Mouse (Mus musculus): Measurements from ENCODE around the gene Col11a1.
A peak's percentile ranks its signal among the peaks of the same experiment; 100 is the strongest.

Gene Col11a1

GRCm38 (mm10) chr3:114029971-114030635 lies at the start of gene Col11a1:
Col11a1 (plus strand) TSS chr3:114030540.
- DNase-seq (ENCODE audit: low read depth, low spot score): peak; percentile 72

GRCm38 (mm10) chr3:113990936-113991335 lies 39.4 kb upstream of the Col11a1 start:
- no peak for DNase-seq (ENCODE audit: low read depth, low spot score)

- peak; percentile 24 for DNase-seq (ENCODE audit: low read depth, low spot score)
These were observed 546 bp downstream of the Col11a1 start for GRCm38 (mm10) chr3:114030886-114031285.

GRCm38 (mm10) chr3:114031351-114032213 lies 1.2 kb downstream of the Col11a1 start:
- peak; percentile 53 for DNase-seq (ENCODE audit: low read depth, low spot score)

DNA sequence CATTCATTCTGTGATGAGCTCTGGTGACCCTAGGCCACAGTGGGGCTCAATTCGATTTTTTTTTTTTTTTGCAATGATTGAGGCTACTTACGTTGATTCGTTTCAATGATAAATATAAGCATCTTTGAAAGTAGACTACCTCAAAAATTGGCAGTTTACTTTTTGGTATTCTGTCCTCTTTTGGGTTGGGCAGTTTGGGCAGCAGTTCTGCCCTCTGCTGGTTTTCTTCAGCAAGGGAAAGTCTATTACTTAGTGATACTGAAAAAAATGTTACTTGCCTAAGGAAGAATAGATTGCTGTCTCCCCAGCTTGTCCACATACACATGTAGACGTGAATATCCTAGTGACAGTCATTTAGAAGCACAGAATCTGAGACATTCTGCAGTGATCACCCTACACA lies 2.0 kb downstream of the Col11a1 start:
- DNase-seq (ENCODE audit: low read depth, low spot score): peak; percentile 60

DNA sequence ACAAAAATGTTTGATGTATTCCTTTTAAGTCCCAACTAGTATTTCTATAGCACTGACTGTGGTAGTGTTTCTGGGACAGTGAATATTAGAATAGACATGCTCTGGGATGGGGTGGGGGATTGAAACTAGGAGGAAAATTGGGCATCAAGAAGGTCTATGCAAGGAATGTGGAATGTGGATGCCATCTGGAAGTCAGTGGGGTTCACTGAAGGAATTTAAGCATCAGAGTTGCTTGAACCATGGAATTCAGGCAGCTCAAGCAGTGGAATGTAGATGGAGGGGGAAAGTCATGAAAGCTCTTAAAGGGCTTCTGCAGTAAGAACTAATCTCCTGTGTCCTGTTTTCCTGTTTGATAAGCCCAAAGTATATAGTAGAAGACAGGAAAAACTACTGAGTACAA lies 22.1 kb downstream of the Col11a1 start:
- DNase-seq (ENCODE audit: low read depth, low spot score): no peak

DNA sequence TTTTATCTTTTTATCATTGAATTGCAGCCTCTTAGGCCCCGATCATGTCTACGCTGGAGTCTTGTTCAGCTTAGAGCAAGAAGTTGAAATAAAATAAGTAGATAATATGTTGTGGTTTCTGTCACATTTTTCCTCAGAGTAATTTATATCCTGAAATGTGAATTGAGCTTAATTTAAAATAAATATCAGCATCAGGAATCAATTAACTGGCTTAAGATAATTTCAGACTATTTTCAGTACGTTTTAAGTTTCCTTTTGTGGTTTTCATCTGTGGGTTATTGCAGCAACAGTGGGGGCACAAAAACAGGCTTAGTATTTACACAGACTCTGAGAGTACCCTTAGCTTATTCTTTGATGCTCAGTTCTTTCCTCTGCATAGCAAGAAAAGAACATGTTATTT lies 23.2 kb downstream of the Col11a1 start:
- no peak for DNase-seq (ENCODE audit: low read depth, low spot score)

- DNase-seq (ENCODE audit: low read depth, low spot score): peak; percentile 6
These were observed 34.8 kb downstream of the Col11a1 start for GRCm38 (mm10) chr3:114065123-114065522.

DNA sequence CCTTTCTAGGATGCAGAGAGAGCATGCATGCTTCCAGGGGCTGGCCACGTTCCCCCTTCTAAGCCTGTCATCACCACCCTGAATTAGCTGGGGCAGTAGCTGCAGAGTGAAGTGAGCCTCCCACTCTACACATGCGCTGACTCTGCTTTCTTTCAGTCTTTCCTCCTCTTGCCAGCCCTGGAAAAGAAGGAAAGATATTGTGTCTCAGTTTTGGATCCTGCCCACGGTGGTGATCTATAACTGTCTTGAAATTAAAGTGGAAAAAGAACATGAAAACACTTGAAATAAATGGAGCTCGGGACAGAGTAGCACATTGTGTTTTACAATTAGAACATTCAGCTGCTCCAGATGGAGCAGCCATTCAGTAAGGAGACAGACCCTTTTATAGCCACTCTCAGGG lies 35.2 kb downstream of the Col11a1 start:
- DNase-seq (ENCODE audit: low read depth, low spot score): peak; percentile 80

DNA sequence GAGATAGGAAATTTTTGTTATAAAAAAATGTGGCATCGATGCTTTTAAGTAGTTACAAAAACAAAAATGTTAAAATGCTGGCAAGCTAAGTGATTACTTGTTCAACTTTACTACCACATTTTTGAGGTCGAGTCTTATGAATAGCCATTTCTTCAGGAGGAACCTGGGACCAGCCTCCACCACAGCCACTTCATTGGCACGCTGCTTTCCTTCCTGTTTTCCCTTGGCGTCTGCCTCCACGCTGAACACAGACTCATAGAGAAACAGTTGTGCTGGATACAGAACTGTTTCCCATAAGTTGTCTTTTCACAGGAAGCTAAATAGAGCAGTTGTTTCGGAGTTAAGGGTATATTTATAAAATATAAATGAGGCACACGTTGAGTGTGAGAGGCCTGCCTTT lies 69.0 kb downstream of the Col11a1 start:
- peak; percentile 3 for DNase-seq (ENCODE audit: low read depth, low spot score)

- DNase-seq (ENCODE audit: low read depth, low spot score): peak; percentile 30
These were observed 76.8 kb downstream of the Col11a1 start for GRCm38 (mm10) chr3:114107099-114107498.

GRCm38 (mm10) chr3:114147140-114147539 lies 116.8 kb downstream of the Col11a1 start:
- DNase-seq (ENCODE audit: low read depth, low spot score): peak; percentile 39

- DNase-seq (ENCODE audit: low read depth, low spot score): no peak
These were observed 167.8 kb downstream of the Col11a1 start for GRCm38 (mm10) chr3:114197964-114198750.

DNA sequence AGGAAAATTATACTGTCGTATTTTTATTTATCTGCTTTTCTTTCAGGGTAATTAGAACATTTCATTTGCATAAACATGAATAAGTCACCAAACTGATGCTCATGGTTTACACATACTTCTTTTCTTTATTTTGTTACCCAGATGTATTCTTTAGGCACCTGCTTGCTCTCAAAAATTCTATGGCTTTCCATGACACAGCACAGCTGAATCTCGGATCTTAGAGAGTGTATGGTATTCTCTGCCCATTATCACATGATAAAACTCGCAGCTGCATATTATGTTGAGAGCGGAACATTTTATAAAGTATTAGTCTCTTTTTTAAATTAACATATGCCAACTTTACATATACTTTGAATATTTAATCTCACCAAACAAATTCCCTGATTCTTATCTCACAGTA lies 181.9 kb downstream of the Col11a1 start:
- no peak for DNase-seq (ENCODE audit: low read depth, low spot score)

DNA sequence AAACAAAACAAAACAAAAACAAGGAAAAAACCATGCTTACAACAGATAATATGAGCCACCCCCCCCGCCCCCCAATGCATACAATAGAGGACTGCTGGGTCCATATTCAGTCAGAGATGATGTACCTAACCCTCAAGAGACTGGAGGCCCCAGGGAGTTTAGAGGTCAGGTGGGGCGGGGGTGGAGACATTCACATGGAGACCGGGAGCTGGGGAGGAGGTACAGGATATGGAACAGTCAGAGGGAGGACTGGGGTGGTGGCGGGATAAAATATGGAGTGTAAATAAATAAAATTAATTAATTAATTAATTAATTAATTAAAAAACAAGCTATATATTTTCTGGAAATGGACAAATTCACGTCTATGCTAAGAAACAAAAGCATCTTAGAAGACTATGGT lies 185.8 kb downstream of the Col11a1 start:
- DNase-seq (ENCODE audit: low read depth, low spot score): no peak

GRCm38 (mm10) chr3:114229501-114229900 lies 199.2 kb downstream of the Col11a1 start:
- peak; percentile 12 for DNase-seq (ENCODE audit: low read depth, low spot score)
